Mouse (Mus musculus) adrenal gland, adult 2 months (tissue): ENCODE data around the gene Zbtb45. TPM values are rescaled to one million over a fixed set of nuclear protein-coding genes. Genes with fewer than 3 reads are reported as not detected.

ENCODE experiments used
- polyA plus RNA-seq: library from polyadenylated mRNA; depleted of rRNA; stranded (reverse); fragments of >200 nt; gene quantifications from 2 replicates; pipeline ENCODE4 v1.2.3, GENCODE M21; 2012; rRNA removed
- total RNA-seq, 2 experiments: library from RNA; stranded (reverse); gene quantifications; 2 replicates each; pipeline ENCODE4 v1.2.3; 2021

Gene Zbtb45
- total and polyA plus RNA-seq, 3 experiments, result 10.7 to 59.9 (median 15.5) TPM

Other genes starting within 250 kb of the Zbtb45 start
- 1 to 10 TPM; 3.8 TPM for gene Zscan18, start 206.4 kb downstream of the Zbtb45 start, total RNA-seq
- 1.4 and 2.3 TPM in 2 replicates for gene Zscan18, start 206.4 kb downstream of the Zbtb45 start, polyA plus RNA-seq
- 1 to 10 TPM; 9.6 to 9.9 TPM for gene Zfp329, start 191.2 kb downstream of the Zbtb45 start, total RNA-seq
- gene Zfp329, start 191.2 kb downstream of the Zbtb45 start, polyA plus RNA-seq, result 0.28 TPM in 2 replicates
- gene Zfp110, start 175.3 kb downstream of the Zbtb45 start, total RNA-seq, result 10 to 100 TPM; 19.6 to 24.4 TPM
- 5.6 and 7.1 TPM in 2 replicates for gene Zfp110, start 175.3 kb downstream of the Zbtb45 start, polyA plus RNA-seq
- 1 to 10 TPM; 2.9 to 3.7 TPM for gene Zfp128, start 128.9 kb downstream of the Zbtb45 start, total RNA-seq
- gene Zfp128, start 128.9 kb downstream of the Zbtb45 start, polyA plus RNA-seq, result 0.28 and 0.43 TPM in 2 replicates
- gene Zscan22, start 112.2 kb downstream of the Zbtb45 start, total RNA-seq, result 10 to 100 TPM; 12.9 to 13.3 TPM
- gene Zscan22, start 112.2 kb downstream of the Zbtb45 start, polyA plus RNA-seq, result 7.5 and 7.7 TPM in 2 replicates
- 100 to 1,000 TPM; 950 to 963 TPM for gene Rps5, start 87.7 kb downstream of the Zbtb45 start, total RNA-seq
- gene Rps5, start 87.7 kb downstream of the Zbtb45 start, polyA plus RNA-seq, result 882 and 918 TPM in 2 replicates
- gene Rnf225, start 82.6 kb downstream of the Zbtb45 start, total RNA-seq, result under 1 TPM; 0.12 to 0.28 TPM
- 0.27 and 0.39 TPM in 2 replicates for gene Rnf225, start 82.6 kb downstream of the Zbtb45 start, polyA plus RNA-seq
- 10 to 100 TPM; 10.0 to 11.1 TPM for gene Zfp324, start 44.2 kb downstream of the Zbtb45 start, total RNA-seq
- 9.4 and 9.7 TPM in 2 replicates for gene Zfp324, start 44.2 kb downstream of the Zbtb45 start, polyA plus RNA-seq
- gene Zfp446, start 32.2 kb downstream of the Zbtb45 start, total RNA-seq, result 1 to 10 TPM; 5.2 to 7.0 TPM
- gene Zfp446, start 32.2 kb downstream of the Zbtb45 start, polyA plus RNA-seq, result 6.8 and 8.1 TPM in 2 replicates
- gene Slc27a5, start 11.8 kb downstream of the Zbtb45 start, total RNA-seq, result 1 to 10 TPM in 1 of 2 experiments, not detected in 1; 1.5 TPM
- 0.38 TPM in 1 of 2 replicates, not detected in the other for gene Slc27a5, start 11.8 kb downstream of the Zbtb45 start, polyA plus RNA-seq
- 100 to 1,000 TPM; 212 to 228 TPM for gene Trim28, start 10.9 kb downstream of the Zbtb45 start, total RNA-seq
- gene Trim28, start 10.9 kb downstream of the Zbtb45 start, polyA plus RNA-seq, result 173 and 261 TPM in 2 replicates
- gene Chmp2a, start 24.8 kb upstream of the Zbtb45 start, total RNA-seq, result 100 to 1,000 TPM; 212 to 215 TPM
- 37.2 and 41.9 TPM in 2 replicates for gene Chmp2a, start 24.8 kb upstream of the Zbtb45 start, polyA plus RNA-seq
- gene Ube2m, start 28.2 kb upstream of the Zbtb45 start, total RNA-seq, result 100 to 1,000 TPM; 196 to 219 TPM
- gene Ube2m, start 28.2 kb upstream of the Zbtb45 start, polyA plus RNA-seq, result 98.5 and 122 TPM in 2 replicates
- 1 to 10 TPM; 1.7 to 2.3 TPM for gene Mzf1, start 44.7 kb upstream of the Zbtb45 start, total RNA-seq
- 8.0 and 9.6 TPM in 2 replicates for gene Mzf1, start 44.7 kb upstream of the Zbtb45 start, polyA plus RNA-seq
- not detected for gene Vmn1r85, start 85.1 kb upstream of the Zbtb45 start, total RNA-seq
- not detected in 2 replicates for gene Vmn1r85, start 85.1 kb upstream of the Zbtb45 start, polyA plus RNA-seq
- gene Vmn1r86, start 109.9 kb upstream of the Zbtb45 start, total RNA-seq, result not detected
- gene Vmn1r86, start 109.9 kb upstream of the Zbtb45 start, polyA plus RNA-seq, result not detected in 2 replicates
- gene Vmn1r87, start 130.1 kb upstream of the Zbtb45 start, total RNA-seq, result not detected
- not detected in 2 replicates for gene Vmn1r87, start 130.1 kb upstream of the Zbtb45 start, polyA plus RNA-seq
- under 1 TPM; 0.14 to 0.17 TPM for gene Vmn1r88, start 149.5 kb upstream of the Zbtb45 start, total RNA-seq
- not detected in 2 replicates for gene Vmn1r88, start 149.5 kb upstream of the Zbtb45 start, polyA plus RNA-seq
- gene Vmn1r89, start 203.0 kb upstream of the Zbtb45 start, total RNA-seq, result not detected
- gene Vmn1r89, start 203.0 kb upstream of the Zbtb45 start, polyA plus RNA-seq, result not detected in 2 replicates